Mouse (Mus musculus) retina, embryonic 14.5 days (tissue): ENCODE measurements at regions not wholly inside any gene's neighbourhood (a gene's known extent, or its start where the extent isn't known, plus 50 kb on each side); places are given as distances from the start of the nearest gene placed in this dataset.

Experiments used
- DNase-seq: peaks from one replicate; pipeline ENCODE4 v3.0.0-alpha.2; 2015; ENCODE audit warnings: low spot score

DNA sequence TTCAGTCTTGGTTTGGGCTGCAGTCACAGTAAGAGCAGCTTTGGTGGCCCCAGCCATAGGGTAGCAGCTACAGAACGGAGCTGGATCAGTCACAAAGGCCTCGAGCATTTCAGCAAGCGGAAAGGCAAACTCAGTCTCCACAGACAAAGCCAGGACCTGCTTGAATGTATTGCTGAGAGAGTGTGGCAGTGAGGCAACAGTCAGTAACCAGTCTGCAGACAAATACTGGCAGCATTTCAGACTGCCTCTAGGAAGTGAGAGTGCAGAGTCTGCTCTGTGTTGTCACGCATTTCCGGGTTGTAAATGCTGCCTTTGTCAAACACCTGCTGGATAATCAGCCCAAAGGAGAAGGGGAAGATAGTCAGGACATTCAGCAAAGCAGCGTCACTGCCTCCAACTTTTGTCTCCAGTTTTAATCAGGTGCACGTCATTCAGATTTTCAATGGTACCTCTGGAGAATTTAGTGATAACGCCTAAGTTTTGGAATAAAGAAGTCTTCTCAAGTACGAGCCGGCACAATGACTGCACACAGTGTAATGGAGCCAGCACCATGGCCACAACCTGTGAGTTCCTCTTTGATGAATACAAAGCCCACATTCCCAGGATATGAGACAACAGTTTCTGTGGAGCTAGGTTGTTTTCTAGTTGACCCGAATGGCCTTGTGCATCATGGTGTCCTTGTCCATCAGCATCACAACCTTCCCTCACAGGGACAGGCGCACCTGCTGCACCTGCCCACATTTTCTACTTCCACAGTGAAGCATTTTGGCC, 224.3 kb upstream of the Tmem161b start:
- no peak for DNase-seq

DNA sequence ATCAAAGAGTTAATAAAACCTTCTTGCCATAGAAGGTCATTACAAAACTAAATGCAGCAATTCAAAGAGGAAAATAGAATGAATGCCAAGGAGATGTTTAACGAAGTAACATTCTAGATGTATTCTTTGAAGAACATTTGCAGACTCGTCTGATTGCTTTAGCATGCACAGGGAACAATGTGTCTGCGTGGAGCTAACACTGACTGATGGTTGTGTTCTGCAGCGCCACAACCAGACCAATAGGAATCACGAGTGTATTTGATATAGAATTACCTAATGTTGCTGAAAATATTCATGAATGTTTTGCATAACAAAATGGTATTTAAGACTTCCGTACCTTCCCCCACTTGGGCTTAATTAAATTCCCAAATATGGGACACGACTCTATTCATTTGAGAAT, 200.3 kb upstream of the Tmem161b start:
- DNase-seq, result no peak

DNA sequence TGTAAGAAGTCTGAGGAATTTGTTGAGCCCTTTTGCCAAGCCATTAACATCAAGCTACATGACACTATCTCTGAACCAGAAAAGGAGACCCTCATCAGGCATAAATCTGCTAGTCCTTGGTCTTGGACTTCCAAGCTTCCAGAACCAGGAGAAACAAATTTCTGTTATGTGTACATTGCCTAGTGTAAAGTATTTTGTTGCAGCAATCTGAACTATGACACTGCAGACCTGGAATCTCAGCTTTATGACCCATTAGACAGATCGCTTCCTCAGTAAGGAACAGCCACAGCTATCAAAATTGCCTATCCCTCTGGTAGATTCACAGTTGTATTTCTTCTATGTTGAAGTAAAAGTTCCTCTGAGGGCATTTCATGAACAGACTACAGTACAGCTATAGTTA, 199.1 kb upstream of the Tmem161b start:
- DNase-seq, result no peak

DNA sequence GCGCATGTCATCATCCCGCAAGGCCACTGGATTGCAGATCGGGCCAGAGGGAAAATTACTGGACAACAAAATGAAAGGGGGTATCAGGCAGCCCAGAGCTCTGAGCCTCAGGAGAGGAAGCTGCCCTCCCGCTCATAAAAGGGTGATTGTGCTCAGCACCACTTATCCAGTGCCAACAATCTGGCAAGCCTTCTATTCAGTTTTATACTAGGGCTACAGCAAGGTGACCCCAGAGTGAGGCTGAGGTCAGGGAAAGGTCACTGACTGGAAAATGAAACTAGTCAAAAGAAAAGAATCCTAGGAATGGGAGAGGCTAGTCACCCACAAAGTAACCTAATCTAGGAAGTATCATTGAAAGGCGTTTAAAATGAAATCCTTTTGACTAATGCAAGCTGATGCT, 198.5 kb upstream of the Tmem161b start:
- peak; percentile 4 for DNase-seq

DNA sequence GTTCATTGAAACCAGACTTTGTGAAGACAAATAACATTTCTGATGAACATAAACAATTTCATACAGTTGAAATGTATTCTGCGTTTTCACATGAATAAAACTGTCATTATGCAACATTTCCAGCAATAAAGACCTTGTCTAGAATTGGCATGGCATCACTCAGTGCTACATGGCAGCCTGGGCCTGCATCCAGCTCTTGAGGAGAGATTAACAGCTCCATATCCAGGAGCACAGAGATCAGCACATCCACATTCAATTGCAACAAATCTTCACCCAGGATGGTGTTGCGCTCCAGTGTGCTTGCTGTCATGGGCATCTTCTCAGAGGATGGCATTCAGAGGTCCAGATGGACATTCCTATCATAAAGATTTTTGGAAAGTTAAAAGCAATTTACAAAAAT, 196.7 kb upstream of the Tmem161b start:
- no peak for DNase-seq

DNA sequence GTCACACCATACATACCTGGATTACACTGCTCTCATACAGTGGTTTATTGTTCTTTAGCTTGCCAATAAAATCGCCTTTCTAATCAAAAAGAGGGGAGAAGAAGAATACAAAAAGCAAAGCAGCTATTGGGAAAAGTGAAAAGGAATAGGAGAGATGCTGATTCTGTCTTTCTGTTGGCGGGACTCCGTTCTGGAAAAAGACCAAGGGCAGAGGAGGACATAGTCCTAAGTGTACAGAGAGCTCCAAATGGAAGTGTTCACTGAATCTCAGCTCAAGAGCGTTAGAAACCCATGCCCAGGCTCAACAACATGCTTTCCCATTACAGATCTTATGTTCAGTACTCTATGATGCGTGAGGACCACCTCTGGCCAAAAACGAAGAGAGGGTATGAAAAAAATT, 174.4 kb upstream of the Tmem161b start:
- DNase-seq, result no peak

DNA sequence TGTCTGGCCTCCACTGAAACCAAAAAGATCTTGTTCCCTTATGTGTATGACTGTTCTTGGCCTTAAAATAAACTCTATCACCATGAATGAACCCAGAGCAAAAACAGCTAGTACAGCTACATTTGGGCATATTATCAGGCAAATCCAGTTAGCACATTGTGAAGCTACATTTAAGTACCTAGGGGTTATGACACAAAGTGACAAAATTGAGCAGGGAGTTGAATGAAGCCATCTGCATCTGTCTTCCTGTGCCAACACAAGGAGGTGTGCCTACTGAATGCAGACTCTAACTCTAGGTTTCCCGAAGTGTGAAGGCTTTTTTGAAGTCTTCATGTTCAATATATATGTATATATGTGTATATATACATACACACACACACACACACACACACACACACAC, 169.9 kb upstream of the Tmem161b start:
- no peak for DNase-seq

DNA sequence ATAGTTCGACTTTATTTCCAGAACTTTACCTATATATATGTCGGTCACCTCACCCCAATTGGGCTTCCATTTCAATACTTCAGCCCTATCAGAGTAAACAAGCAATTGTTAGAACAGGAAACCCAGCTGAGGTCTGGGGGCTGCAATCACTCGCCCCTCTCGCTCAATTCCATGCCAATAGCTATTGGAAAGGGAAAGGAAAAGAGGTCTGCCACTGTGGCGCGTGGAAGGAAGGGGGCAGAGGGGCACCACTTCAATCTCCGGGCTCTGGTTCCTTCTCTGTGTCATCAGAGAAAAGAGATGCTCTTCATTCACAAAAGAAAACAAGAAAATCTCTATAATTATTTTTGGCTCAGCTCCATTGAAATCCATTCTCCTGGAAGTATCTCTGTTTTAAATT, 167.1 kb upstream of the Tmem161b start:
- DNase-seq, result no peak

DNA sequence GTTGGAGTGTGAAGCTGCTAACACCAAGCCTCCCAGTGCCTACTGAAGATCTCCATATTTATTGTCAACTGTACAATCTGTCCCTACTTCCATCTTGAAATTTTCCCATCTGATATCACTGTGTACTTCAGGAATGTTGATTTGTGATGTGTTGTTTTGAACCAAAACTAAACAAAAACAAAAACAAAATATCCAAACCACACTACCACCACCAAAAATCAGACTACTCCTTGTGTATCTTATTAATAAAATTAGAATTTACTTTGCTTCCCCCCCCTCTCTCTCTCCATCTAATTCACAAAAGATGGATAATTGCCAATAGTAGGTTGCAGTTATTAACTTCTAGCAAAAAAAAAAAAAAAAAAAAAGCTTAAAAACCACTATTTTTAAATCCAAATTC, 166.5 kb upstream of the Tmem161b start:
- no peak for DNase-seq

DNA sequence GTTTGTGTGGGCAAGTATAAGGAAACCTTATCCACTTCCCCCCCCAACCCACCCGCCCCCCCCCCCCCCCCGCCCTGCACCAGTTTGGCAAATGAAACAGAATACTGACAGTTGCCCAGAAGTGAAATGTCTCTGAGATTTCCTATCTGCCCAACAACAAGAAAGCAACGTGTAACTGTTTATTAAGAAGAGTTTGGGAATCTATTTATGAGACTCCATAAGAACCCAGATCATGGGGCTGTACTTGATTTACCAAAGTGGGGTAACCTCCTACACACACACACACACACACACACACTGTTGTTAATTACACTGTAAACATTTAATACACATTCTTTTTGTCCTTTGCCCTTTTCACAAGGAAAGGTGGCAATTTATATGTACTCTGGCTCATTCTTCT, 165.6 kb upstream of the Tmem161b start:
- DNase-seq, result no peak

DNA sequence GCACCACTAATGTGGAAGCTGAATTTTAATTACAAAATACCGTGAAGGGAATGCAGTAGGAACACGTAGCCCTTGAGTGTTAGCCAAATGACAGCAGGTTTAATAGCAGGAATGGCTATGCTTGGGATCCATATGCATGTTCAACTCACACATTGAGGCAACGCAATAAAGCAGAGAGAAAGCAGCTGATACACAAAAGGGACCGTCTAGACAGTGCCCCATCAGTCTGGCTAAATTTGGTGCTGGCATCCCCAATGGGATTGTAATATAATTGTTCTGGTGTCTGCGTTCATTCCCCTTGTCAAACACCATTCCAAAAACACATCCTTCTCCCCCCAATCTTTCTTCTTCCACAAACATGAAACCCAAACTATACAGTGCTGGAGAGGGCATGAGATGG, 165.1 kb upstream of the Tmem161b start:
- DNase-seq, result no peak

DNA sequence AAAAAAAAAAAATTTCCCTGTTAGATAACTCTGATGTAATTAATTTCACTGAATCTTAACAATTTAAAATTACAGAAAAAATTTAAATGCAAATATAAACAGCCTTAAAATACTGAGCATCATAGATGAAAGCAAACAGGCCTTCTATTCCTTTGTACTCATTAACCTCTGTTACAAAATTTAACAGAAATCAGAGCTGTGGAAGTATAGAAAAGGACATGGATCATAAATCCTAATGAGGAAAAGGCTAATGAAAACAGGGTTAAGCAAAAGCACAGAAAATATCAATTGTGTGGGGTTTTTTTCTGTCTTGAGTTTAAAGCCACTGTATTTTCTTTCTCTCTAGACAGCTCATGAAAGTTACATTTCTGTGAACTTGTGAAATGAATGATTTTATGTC, 164.6 kb upstream of the Tmem161b start:
- DNase-seq, result no peak

DNA sequence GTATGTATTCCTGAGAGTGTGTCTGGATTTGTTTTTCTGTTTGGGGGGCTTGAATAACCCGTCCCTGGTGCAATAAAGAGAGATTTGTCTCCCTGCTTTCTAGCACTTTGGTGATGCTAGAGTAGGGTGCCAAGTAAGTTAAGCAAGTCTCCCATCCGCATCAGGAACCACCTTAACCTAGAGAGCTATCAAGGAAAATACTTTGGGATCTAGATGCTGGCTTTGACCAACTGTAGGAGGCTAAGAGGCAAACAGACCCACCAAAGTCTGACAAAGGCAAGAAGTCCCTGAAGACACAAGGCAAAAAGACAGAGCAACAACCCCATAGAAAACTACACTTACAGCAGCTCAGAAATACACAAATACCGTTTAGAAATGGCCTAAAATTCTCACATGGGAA, 163.8 kb upstream of the Tmem161b start:
- DNase-seq, result no peak

DNA sequence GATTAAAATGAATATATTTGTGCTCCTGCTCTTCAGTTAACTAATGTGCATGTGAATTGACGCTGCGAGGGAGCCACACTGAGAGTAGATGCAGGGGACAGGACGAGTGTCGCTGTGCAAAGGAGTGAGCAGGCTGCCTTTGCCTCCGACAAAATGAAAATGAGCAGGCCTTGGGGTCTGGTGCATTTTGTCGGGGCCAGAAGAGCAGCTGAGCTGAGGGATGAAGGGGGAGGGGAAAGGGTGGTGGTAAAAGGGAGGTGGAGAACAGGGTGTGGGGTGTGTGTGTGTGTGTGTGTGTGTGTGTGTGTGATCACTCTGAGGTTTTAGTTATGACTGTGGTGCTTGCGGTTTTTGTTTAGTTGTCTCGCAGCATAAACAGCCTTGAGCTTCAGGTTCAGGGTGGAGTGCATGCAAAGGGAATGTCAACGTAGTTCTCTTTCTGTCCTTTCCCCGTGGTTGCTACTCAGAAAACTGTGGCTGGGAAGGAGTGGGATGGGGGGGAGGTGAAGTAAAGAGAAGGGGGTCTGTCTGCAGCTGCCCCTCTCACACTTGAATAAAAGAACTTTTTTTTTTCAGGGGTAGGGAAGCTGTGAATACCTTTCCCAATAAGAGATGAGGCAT, 163.0 kb upstream of the Tmem161b start:
- DNase-seq, result peak; percentile 74

DNA sequence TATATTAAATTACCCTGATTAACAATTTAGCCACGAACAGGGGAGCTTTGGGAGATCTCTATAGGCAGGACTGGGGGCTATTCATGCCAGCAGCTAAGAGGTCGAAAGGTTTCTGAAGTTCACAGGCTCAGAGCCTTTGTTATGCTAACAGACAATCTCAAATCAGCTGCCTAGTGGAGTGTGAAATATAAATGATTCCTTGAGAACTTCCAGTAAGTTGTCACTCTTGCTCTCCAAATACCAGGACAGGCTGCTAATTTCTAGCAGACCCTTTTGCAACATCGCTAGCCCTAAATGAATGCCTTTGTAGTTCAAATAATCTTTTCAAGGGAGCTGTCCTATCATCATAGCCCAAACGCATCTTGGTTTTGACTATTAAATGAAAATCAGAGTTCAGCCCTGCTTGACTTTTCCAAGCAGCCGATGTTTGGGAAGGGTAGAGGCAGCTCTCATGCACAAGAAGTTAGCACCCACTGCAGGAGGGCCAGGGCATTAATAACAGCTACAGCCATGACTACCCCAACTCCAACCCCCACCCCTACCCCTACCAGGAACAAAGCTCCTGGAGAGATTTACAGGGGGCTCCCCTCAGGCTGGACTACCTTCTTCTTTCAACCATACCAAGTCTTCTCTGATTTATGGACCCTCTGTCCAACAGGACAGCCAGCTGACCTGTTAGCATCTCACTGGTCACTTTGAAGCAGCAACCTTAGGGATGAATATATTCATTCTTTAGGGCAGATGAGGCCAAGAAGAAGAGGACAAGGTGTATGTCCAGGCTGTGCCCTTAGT, 162.2 kb upstream of the Tmem161b start:
- DNase-seq, result peak; percentile 87

DNA sequence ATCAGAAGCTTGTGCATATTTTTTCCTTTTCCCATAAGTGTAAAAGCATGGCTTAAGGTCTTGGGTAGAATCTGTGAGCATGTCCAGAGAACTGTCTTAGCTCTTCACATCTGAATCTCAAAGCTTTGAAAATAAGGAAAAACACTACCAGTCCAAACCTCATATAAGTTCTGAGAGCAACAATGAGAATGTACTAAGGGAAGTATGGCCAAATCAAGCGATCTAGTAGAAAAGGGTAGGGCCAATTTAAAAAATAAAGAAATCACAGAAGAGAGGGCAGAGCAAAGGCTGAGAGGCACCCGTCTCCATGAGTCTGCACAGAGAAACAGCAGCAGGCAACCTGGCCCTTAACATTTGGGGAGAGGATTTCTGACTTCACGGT, 161.7 kb upstream of the Tmem161b start:
- no peak for DNase-seq

DNA sequence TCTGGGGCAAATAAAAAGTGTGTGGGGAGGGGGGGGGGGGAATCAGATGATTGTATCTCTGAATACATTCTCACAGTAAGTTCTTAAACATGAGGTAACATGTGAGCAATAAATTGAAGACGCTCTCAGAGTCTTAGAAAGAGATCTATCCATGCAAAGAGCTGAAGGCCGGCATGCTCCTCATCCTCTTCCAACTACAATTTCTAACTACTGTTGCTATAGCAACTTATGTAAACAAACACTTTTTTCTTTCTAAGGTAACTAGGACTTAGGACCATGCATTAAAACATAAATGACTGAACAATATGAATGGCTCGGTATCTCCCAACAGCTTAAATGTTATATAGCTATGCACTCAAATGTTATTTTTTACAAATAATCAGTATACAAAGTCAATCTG, 161.2 kb upstream of the Tmem161b start:
- DNase-seq, result peak; percentile 23

DNA sequence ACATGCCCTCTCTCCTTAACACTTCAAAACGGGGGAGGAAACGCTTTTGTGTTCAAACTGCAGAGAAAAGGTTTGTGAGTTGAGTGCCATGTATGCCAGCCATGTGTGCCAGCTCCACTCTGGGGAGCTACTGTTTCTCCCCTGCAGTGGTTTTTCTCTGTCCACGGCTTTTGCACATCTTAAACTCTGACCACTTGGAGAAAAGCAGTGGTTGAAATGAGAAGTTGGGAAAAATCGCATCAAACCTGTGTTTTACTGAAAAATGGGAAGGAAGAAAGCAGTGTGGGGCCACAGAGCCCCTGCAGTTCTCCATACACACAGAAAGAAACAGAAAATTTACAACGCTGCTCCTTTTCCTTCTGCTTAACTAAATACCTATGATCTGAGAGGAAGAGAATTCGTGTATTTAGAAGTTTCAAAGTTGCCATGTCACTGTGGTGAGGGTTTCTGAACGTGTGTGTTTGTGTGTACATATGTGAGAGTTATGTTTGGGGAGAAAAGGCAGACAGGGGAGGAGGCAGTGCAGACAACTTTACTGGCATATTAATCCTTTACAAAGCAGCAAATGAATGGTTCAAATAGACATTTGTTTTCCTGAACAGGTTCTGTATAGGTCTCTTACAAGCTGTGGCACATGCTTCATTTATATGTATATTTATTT, 160.1 kb upstream of the Tmem161b start:
- no peak for DNase-seq

DNA sequence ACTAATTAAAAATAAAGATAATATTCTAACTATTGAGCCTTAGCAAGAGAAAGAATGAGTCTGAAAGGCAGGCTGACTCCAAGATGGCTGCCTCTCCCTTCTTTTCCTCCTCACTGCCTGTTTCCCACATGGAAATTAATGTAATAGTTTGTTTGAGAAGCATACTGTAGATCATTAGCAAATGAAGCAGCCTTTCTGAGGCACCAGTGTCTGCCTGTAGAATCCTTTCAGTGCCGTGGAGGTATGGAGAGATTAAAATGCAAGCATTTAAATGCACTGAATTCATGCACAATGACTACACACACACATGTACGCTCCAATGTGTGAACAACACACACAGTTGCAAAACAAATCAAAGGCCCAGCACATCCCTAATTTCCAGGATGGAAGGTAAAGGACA, 159.5 kb upstream of the Tmem161b start:
- no peak for DNase-seq

DNA sequence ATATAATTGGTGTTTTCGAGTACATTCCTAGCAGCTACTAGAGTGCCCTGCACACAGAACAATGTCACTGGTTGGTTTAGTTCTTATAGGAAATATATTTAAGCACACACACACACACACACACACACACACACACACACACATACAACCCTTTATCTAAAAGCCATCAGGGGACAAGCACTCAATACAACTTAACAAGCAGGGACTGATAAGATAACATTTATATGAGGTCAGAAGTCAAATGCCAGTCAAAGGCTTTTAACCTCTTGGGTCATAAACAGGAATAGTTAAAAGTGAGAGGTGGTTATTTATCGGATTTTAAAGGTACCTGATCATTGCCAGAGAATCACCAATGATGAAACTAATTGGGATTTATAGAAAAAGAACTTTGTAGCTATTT, 158.7 kb upstream of the Tmem161b start:
- no peak for DNase-seq

DNA sequence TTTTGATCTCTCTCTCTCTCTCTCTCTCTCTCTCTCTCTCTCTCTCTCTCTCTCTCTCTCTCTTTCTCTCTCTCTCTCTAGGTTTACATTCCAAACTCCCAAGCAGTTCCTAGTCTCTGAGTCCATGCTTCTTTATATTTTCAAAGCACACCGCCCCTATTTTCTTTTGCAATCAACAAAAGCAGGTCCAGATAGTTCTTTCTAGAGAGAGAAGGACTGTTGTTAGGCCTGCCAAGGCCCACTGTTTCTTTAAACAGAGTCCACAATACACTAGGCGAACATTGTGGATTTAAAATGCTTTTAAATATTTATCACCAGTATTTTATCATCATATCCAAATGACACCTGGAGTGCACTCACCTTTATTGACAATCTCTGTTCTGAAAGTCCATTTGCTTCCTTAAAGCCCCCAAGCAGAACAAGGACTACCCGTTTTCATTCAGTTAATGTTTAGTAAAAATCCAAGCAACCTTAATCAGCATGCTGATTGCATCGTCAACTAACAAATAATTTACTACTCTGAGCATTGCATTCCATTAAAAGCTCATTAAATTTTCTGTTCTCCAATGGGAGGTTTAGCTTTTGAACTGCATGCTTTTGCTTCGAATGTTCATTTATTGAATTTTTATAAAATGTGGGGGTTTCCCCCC, 157.7 kb upstream of the Tmem161b start:
- peak; percentile 32 for DNase-seq

DNA sequence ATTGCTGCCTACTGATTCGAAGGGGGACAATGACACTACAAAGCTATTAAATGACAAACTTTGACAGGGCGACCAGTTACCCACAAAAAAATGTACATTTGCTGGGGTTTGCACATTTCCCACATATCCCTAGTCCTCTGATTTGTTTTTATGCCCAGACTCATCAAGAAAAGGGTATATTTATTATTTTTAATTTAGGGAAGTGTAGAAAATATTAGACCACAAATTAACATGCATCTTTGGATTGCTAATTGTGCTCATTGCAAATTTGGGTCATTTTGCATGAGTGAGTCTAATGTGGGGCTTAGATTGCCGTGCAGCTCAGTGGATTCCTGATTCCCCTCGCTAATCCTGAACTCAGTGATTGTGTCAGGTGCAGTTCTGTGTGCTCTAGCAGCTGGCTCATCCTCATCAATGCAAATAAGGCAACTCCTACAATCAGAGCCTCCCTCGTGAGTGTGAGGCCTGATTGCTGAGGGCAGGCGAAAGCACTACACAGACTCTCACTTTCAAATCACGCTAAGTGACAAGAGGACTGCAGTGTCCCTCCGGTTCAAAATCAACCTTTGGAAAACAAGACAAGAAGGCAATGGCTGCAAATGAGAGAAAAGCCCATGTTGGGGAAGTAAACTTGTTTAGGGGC, 156.7 kb upstream of the Tmem161b start:
- DNase-seq, result peak; percentile 83
